Mouse (Mus musculus) erythroblast, embryonic 14.5 days (primary cell): ENCODE measurements around the gene Bbs7. TPM values are rescaled to one million over a fixed set of nuclear protein-coding genes. Genes with fewer than 3 reads are reported as not detected.
"Not testable (repeated sequence)": the region's sequence is repeated elsewhere in the genome, so short reads cannot be mapped to it uniquely, and the experiment has no call there.

Experiments used
- H3K27me3 ChIP-seq: 2 replicates; pipeline ENCODE4 v1.6.1; 2012; ENCODE audit warnings: inconsistent platforms; ENCODE audit not compliant: control insufficient read depth
- H3K36me3 ChIP-seq: 2 replicates; pipeline ENCODE4 v1.6.1; 2012; ENCODE audit warnings: mild to moderate bottlenecking, inconsistent platforms; ENCODE audit not compliant: control insufficient read depth
- H3K4me1 ChIP-seq: 2 replicates; pipeline ENCODE4 v1.6.1; 2012; ENCODE audit warnings: inconsistent platforms; ENCODE audit not compliant: control insufficient read depth
- H3K4me3 ChIP-seq: replicated peaks from 2 replicates; pipeline ENCODE3; 2012; ENCODE audit warnings: moderate library complexity, mild to moderate bottlenecking, inconsistent platforms
- H3K9me3 ChIP-seq: 2 replicates; pipeline ENCODE4 v1.6.1; 2012; ENCODE audit warnings: low read length, inconsistent platforms, mixed read lengths; ENCODE audit not compliant: control insufficient read depth
- GATA1 ChIP-seq: IDR thresholded peaks from 2 replicates; pipeline ENCODE4 v1.6.1; 2012; ENCODE audit warnings: low read length, inconsistent platforms, mixed read lengths
- TAL1 ChIP-seq: IDR thresholded peaks from 3 replicates; pipeline ENCODE4 v1.6.1; 2012; ENCODE audit warnings: low read length, inconsistent platforms, mixed read lengths
- polyA plus RNA-seq: library from polyadenylated mRNA; stranded (reverse); fragments of >175 nt; gene quantifications from 2 replicates; pipeline ENCODE4 v1.2.3, GENCODE M21; 2012

Bbs7 gene
- polyA plus RNA-seq, 1 experiment, result 0.06 TPM

DNA sequence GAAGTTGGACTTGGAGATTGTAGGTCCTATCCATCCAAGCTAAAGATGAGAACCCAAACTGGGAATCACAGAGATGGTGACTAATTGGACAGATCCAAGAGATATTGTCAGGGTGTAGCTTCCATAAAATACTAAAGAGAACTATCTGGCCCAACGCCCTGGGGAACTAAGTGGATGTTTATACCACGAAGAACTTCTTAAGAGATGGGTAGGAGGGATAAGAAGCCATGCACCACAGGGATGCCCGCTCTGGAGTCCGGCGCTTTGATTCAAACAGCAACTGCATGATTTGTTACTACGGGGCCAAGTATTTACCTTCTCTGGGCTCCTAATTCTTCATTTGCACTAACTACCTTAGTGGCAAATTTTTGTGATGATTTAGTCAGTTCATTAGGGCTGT lies 590 bp downstream of the Bbs7 start:
- no peaks in the 10 kb centered on the region for H3K27me3 ChIP-seq
- H3K9me3 ChIP-seq, result no peaks in the 10 kb centered on the region
- H3K4me3 ChIP-seq, result peak overlapping the region; percentile 73
- TF ChIP-seq GATA1 (no peak), TAL1 (no peak)
- no peaks in the 10 kb centered on the region for H3K36me3 ChIP-seq
- peaks cover 15% of the 10 kb centered on the region for H3K4me1 ChIP-seq

DNA sequence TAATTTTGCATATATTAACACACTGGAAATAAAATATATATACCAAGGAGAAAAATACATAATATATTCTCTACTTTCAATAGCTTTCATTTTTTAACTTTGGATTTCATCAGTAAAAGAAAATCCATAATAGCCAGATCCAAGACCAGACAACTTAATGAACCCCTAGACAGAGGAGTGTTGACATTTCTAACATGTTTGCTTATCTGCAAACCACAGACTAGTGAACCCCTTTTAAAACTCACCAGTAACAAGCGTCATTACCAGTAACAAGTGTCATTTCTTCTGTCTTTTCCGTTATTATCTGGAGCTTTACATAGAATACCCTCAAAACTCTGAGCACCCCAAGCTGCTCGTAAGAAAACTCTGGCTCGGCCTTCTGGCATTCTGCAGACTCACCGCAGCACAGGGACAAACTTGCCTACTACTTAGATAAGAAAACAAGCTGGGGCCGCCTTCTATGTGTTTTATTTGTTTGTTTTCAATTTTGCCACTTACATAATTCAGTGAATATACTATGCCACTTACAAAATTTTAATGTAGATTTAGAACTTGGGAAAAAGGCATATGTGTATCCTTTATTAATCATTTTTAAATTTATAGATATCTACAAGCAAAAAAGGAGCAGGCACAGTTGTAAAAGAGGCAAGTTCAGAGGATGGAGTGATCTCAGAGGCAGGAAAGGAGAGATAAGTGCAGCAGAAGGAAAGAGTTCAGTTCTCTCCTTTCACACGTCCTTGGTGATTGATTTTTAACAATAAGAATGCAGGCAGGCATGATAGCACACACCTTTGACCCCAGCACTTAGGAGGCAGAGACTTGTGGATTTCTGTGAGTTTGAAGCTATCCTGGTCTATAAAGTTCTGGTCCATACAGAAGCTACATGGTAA lies 7.1 kb downstream of the Bbs7 start:
- Histone ChIP-seq H3K4me3 (peak overlapping the region; percentile 34), H3K4me1 (peaks cover 17% of the 10 kb centered on the region), H3K27me3 (no peaks in the 10 kb centered on the region), H3K9me3 (no peaks in the 10 kb centered on the region), H3K36me3 (no peaks in the 10 kb centered on the region)
- no peak for TF ChIP-seq GATA1
- TF ChIP-seq TAL1, result no peak

DNA sequence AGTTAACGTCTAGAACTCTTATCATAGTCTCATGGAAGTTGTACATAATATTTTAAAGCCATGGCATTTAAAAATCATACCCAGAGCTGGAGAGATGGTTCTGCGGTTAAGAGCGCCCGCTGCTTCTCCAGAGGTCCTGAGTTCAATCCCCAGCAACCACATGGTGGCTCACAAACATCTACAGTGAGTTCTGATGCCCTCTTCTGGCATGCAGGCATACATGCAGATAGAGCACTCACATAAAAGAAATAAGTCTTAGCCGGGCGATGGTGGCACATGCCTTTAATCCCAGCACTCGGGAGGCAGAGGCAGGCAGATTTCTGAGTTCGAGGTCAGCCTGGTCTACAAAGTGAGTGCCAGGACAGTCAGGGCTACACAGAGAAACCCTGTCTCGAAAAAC lies 13.5 kb downstream of the Bbs7 start:
- not testable (repeated sequence) for H3K27me3 ChIP-seq, H3K9me3 ChIP-seq, H3K36me3 ChIP-seq, H3K4me3 ChIP-seq, H3K4me1 ChIP-seq

- Histone ChIP-seq H3K36me3 (no peaks in the 10 kb centered on the region), H3K27me3 (no peaks in the 10 kb centered on the region), H3K4me3 (no peak overlapping the region), H3K4me1 (no peaks in the 10 kb centered on the region), H3K9me3 (no peaks in the 10 kb centered on the region)
- TF ChIP-seq TAL1, result no peak
- no peak for TF ChIP-seq GATA1
Measured at GRCm38 (mm10) chr3:36598811-36599210, 14.5 kb downstream of the Bbs7 start.

GRCm38 (mm10) chr3:36571827-36572378 lies 41.4 kb downstream of the Bbs7 start, which contains the start of gene Ccna2:
Gene Ccna2 (minus strand): TSS chr3:36572150.
- 0 out of 2 replicates have a peak, but pooled peaks cover 2% of the 10 kb centered on the region for H3K27me3 ChIP-seq
- TF ChIP-seq GATA1, result no peak
- no peak for TF ChIP-seq TAL1
- peaks cover 33% of the 10 kb centered on the region for H3K4me1 ChIP-seq
- peaks cover 45% of the 10 kb centered on the region for H3K36me3 ChIP-seq
- H3K9me3 ChIP-seq, result no peaks in the 10 kb centered on the region
- peak within 1 kb of the TSS; percentile 100 for H3K4me3 ChIP-seq

GRCm38 (mm10) chr3:36571361-36571826 lies 41.9 kb downstream of the Bbs7 start:
- H3K4me1 ChIP-seq, result peaks cover 38% of the 10 kb centered on the region
- H3K36me3 ChIP-seq, result peaks cover 51% of the 10 kb centered on the region
- no peaks in the 10 kb centered on the region for H3K9me3 ChIP-seq
- H3K4me3 ChIP-seq, result peak overlapping the region; percentile 100
- TF ChIP-seq GATA1 (no peak), TAL1 (no peak)
- 0 out of 2 replicates have a peak, but pooled peaks cover 2% of the 10 kb centered on the region for H3K27me3 ChIP-seq

GRCm38 (mm10) chr3:36569836-36570235 lies 43.4 kb downstream of the Bbs7 start:
- peaks cover 66% of the 10 kb centered on the region for H3K36me3 ChIP-seq
- H3K9me3 ChIP-seq, result no peaks in the 10 kb centered on the region
- no peaks in the 10 kb centered on the region for H3K27me3 ChIP-seq
- TF ChIP-seq GATA1, result peak; percentile 48; the same call in 1 of the 2 replicates
- TF ChIP-seq TAL1, result peak; percentile 44; the same call in 1 of the 3 replicates
- peaks cover 39% of the 10 kb centered on the region for H3K4me1 ChIP-seq
- H3K4me3 ChIP-seq, result peak overlapping the region; percentile 100

- H3K4me3 ChIP-seq, result no peak overlapping the region
- H3K36me3 ChIP-seq, result peaks cover 91% of the 10 kb centered on the region
- no peaks in the 10 kb centered on the region for H3K27me3 ChIP-seq
- H3K9me3 ChIP-seq, result no peaks in the 10 kb centered on the region
- H3K4me1 ChIP-seq, result peaks cover 37% of the 10 kb centered on the region
- no peak for TF ChIP-seq TAL1
- no peak for TF ChIP-seq GATA1
Measured at GRCm38 (mm10) chr3:36563666-36564065, 49.6 kb downstream of the Bbs7 start.

DNA sequence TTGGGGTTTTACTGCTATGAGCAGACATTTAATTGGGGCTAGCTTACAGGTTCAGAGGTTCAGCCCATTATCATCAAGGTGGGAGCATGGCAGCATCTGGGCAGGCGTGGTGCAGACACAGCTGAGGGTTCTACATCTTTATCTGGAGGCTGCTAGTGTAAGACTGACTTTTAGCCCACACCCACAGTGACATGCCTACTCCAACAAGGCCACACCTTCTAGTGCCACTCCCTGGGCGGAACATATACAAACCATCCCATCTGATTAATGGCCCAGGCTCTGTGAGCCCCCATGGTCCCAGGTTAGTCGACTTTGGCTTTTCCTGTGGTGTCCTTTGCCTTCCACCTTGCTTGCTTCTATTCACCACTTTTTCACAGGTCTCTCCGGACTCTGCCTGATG lies 53.7 kb downstream of the Bbs7 start:
- Histone ChIP-seq H3K9me3 (no peaks in the 10 kb centered on the region), H3K36me3 (peaks cover 90% of the 10 kb centered on the region), H3K27me3 (no peaks in the 10 kb centered on the region), H3K4me1 (peaks cover 23% of the 10 kb centered on the region), H3K4me3 (peak overlapping the region; percentile 40)
- TF ChIP-seq GATA1 (no peak), TAL1 (no peak)
